18 mouse cellular contexts compared by ENCODE assay signal in genomic region chr9:110738054-110738453, GRCm38 (mm10). TPM values are rescaled to one million over a fixed set of nuclear protein-coding genes. Genes with fewer than 3 reads are reported as not detected.
DNase-seq lines count a peak whose midpoint lies in the region; ATAC-seq and TF ChIP-seq lines count a peak whose summit lies in the region.
"Had no signal": no experiment of that assay in that cellular context is flagged by ENCODE, and none has a peak within 500 bp of the region (broad histone marks: within the 10 kb centered on the region; RNA-seq: fewer than 3 reads in every experiment).

No protein-coding gene starts in this region.

- ATAC-seq in kidney, embryonic 16.5 days (ENCODE audit: low FRiP score, low TSS enrichment), result no peak
- ATAC-seq in lung, embryonic 14.5 days (ENCODE audit: insufficient read depth), result no peak
- ATAC-seq in limb, embryonic 14.5 days (ENCODE audit: low FRiP score, low read depth), result no peak
- ATAC-seq: forebrain, embryonic 15.5 days had no signal

- no peak for TF ChIP-seq POLR2A in kidney, adult 2 months (IDR thresholded peaks at IDR 0.05; ENCODE audit: low read depth, low read length)
- no peak for TF ChIP-seq POLR2A in limb, embryonic 14.5 days (IDR thresholded peaks at IDR 0.05; ENCODE audit: borderline replicate concordance, extremely low read depth, insufficient read depth, insufficient read length)

- H3K27me3 ChIP-seq in kidney, adult 2 months (replicated peaks; ENCODE audit: control insufficient read depth, insufficient read depth, low read length), result no peaks in the 10 kb centered on the region
- H3K27me3 ChIP-seq in kidney, embryonic 16.5 days (ENCODE audit: insufficient read depth, low read length), result peaks cover 6% of the 10 kb centered on the region
- H3K27me3 ChIP-seq in lung, embryonic 14.5 days (ENCODE audit: insufficient read depth, low read length), result peaks cover 18% of the 10 kb centered on the region; the same call in 1 of the 2 replicates
- no peaks in the 10 kb centered on the region for H3K27me3 ChIP-seq in limb, embryonic 14.5 days (ENCODE audit: control insufficient read depth, insufficient read depth, low read length)

- H3K9me3 ChIP-seq in kidney, embryonic 16.5 days (ENCODE audit: low read length), result no peaks in the 10 kb centered on the region
- no peaks in the 10 kb centered on the region for H3K9me3 ChIP-seq in lung, embryonic 14.5 days (ENCODE audit: low read depth, low read length)
- no peaks in the 10 kb centered on the region for H3K9me3 ChIP-seq in limb, embryonic 14.5 days (ENCODE audit: control insufficient read depth, low read length)
- H3K9me3 ChIP-seq: forebrain, embryonic 15.5 days; heart, embryonic 10.5 days; hindbrain, embryonic 10.5 days; midbrain, embryonic 12.5 days had no signal

- H3K9ac ChIP-seq in kidney, embryonic 16.5 days (replicated peaks; ENCODE audit: low read length), result no peak overlapping the region
- no peak overlapping the region for H3K9ac ChIP-seq in lung, embryonic 14.5 days
- H3K9ac ChIP-seq in limb, embryonic 14.5 days (ENCODE audit: low read depth, low read length, severe bottlenecking), result no peak overlapping the region
- H3K9ac ChIP-seq: forebrain, embryonic 15.5 days; midbrain, embryonic 12.5 days had no signal

- DNase-seq in kidney, adult 2 months, result no peak
- no peak for DNase-seq in lung, embryonic 14.5 days
- DNase-seq in lung, postnatal 14 days, result no peak
- DNase-seq in R1 (ENCODE audit: low read depth, low spot score), result peak; percentile 76
- DNase-seq in limb, embryonic 14.5 days (ENCODE audit: low spot score), result no peak
- DNase-seq in neural tube, embryonic 10.5 days (ENCODE audit: extremely low spot score, low spot score), result no peak
- DNase-seq: adrenal gland, postnatal 36 days; gastrocnemius, postnatal 10 days; lung, postnatal 36 days; thymus, postnatal 25 days had no signal

- peak; percentile 37; the same call in 1 of the 2 replicates for TF ChIP-seq CTCF in kidney, adult 2 months (conservative IDR thresholded peaks at IDR 0.05; ENCODE audit: insufficient read depth, insufficient read length, low read depth, low read length)
- peak; percentile 54 for TF ChIP-seq CTCF in lung, embryonic 14.5 days (IDR thresholded peaks at IDR 0.05; ENCODE audit: low read depth)

- no peak overlapping the region for H3K27ac ChIP-seq in kidney, adult 2 months (ENCODE audit: insufficient read depth, low read depth, low read length)
- no peak overlapping the region for H3K27ac ChIP-seq in kidney, embryonic 16.5 days (ENCODE audit: low read length)
- no peak overlapping the region for H3K27ac ChIP-seq in lung, embryonic 14.5 days (ENCODE audit: low read depth)
- H3K27ac ChIP-seq in limb, embryonic 14.5 days (replicated peaks; ENCODE audit: low read depth, low read length), result no peak overlapping the region
- H3K27ac ChIP-seq: forebrain, embryonic 15.5 days; heart, embryonic 10.5 days; hindbrain, embryonic 10.5 days; midbrain, embryonic 12.5 days had no signal

- H3K4me2 ChIP-seq in kidney, embryonic 16.5 days (replicated peaks; ENCODE audit: low read depth, low read length), result no peak overlapping the region
- H3K4me2 ChIP-seq in lung, embryonic 14.5 days, result no peak overlapping the region
- H3K4me2 ChIP-seq in limb, embryonic 14.5 days (replicated peaks; ENCODE audit: low read depth, low read length, severe bottlenecking), result 0 out of 2 replicates have a peak overlapping the region, but pooled peaks have one; percentile 5
- H3K4me2 ChIP-seq: forebrain, embryonic 15.5 days; midbrain, embryonic 12.5 days had no signal

- no peaks in the 10 kb centered on the region; the same call in none of the 2 replicates for H3K36me3 ChIP-seq in kidney, adult 2 months (ENCODE audit: control insufficient read depth, insufficient read depth, low read length)
- H3K36me3 ChIP-seq in kidney, embryonic 16.5 days (ENCODE audit: insufficient read depth, low read length), result peaks cover 6% of the 10 kb centered on the region; the same call in 1 of the 2 replicates
- H3K36me3 ChIP-seq in lung, embryonic 14.5 days (ENCODE audit: insufficient read depth), result peaks cover 31% of the 10 kb centered on the region; the same call in 1 of the 2 replicates
- H3K36me3 ChIP-seq in limb, embryonic 14.5 days (ENCODE audit: control insufficient read depth, insufficient read depth, low read length), result peaks cover 17% of the 10 kb centered on the region
- H3K36me3 ChIP-seq: forebrain, embryonic 15.5 days; hindbrain, embryonic 10.5 days; midbrain, embryonic 12.5 days had no signal

- 29% methylated on average over 1 of the region's 1 CpGs for WGBS in kidney, adult 2 months
- 27% methylated on average over 1 of the region's 1 CpGs for WGBS in kidney, embryonic 16.5 days
- WGBS in lung, embryonic 14.5 days, result 21% methylated on average over 1 of the region's 1 CpGs
- WGBS in limb, embryonic 14.5 days, result 14% methylated on average over 1 of the region's 1 CpGs

- no peak overlapping the region for H3K4me3 ChIP-seq in kidney, adult 2 months (ENCODE audit: insufficient read depth, low read depth, low read length)
- no peak overlapping the region for H3K4me3 ChIP-seq in kidney, embryonic 16.5 days (ENCODE audit: low read length)
- no peak overlapping the region for H3K4me3 ChIP-seq in lung, embryonic 14.5 days (ENCODE audit: low read depth, low read length)
- H3K4me3 ChIP-seq in limb, embryonic 14.5 days (replicated peaks; ENCODE audit: low read length), result no peak overlapping the region
- H3K4me3 ChIP-seq: forebrain, embryonic 15.5 days; heart, embryonic 10.5 days; hindbrain, embryonic 10.5 days; midbrain, embryonic 12.5 days had no signal

- peaks cover 28% of the 10 kb centered on the region; the same call in 1 of the 2 replicates for H3K4me1 ChIP-seq in kidney, adult 2 months (ENCODE audit: control insufficient read depth, insufficient read depth, low read length)
- peaks cover 63% of the 10 kb centered on the region for H3K4me1 ChIP-seq in kidney, embryonic 16.5 days (ENCODE audit: insufficient read depth, low read length)
- 0 out of 2 replicates have a peak, but pooled peaks cover 5% of the 10 kb centered on the region for H3K4me1 ChIP-seq in lung, embryonic 14.5 days (ENCODE audit: insufficient read depth)
- peaks cover 50% of the 10 kb centered on the region for H3K4me1 ChIP-seq in limb, embryonic 14.5 days (ENCODE audit: control insufficient read depth, insufficient read depth, low read length)

RNA-seq across cellular contexts. Expression of gene Myl3, which starts 3.6 kb away (rescaled TPM):
- polyA plus RNA-seq in kidney, adult 2 months (2012; rRNA removed), result 1.6 and 11.5 TPM in 2 replicates
- 1.5 and 3.6 TPM in 2 replicates for polyA plus RNA-seq in kidney, embryonic 16.5 days (2015; fragmentation: Nextera tagmentation; extraction: Ambion mirVana)
- polyA plus RNA-seq in lung, embryonic 14.5 days (2014; fragmentation: Nextera tagmentation; extraction: Ambion mirVana), result 1.9 TPM in 2 replicates
- 18.9 and 26.1 TPM in 2 replicates for polyA plus RNA-seq in limb, embryonic 14.5 days (2012; rRNA removed)
- 16.4 and 28.1 TPM in 2 replicates for polyA plus RNA-seq in limb, embryonic 14.5 days (2014; fragmentation: Nextera tagmentation; extraction: Ambion mirVana)
- polyA plus RNA-seq: hindbrain, embryonic 10.5 days had no signal

RNA-seq across cellular contexts. Expression of gene Pth1r, which starts 8.9 kb away (rescaled TPM):
- polyA plus RNA-seq in kidney, adult 2 months (2012; rRNA removed), result 740 and 847 TPM in 2 replicates
- polyA plus RNA-seq in kidney, embryonic 16.5 days (2015; fragmentation: Nextera tagmentation; extraction: Ambion mirVana), result 98.8 and 108 TPM in 2 replicates
- polyA plus RNA-seq in lung, embryonic 14.5 days (2014; fragmentation: Nextera tagmentation; extraction: Ambion mirVana), result 88.6 and 97.8 TPM in 2 replicates
- polyA plus RNA-seq in limb, embryonic 14.5 days (2012; rRNA removed), result 149 and 203 TPM in 2 replicates
- polyA plus RNA-seq in limb, embryonic 14.5 days (2014; fragmentation: Nextera tagmentation; extraction: Ambion mirVana), result 96.9 and 99.1 TPM in 2 replicates

RNA-seq across cellular contexts. Expression of gene Prss42, which starts 59.9 kb away (rescaled TPM):
- not detected in 2 replicates for polyA plus RNA-seq in kidney, adult 2 months (2012; rRNA removed)
- not detected in 2 replicates for polyA plus RNA-seq in kidney, embryonic 16.5 days (2015; fragmentation: Nextera tagmentation; extraction: Ambion mirVana)
- polyA plus RNA-seq in lung, embryonic 14.5 days (2014; fragmentation: Nextera tagmentation; extraction: Ambion mirVana), result not detected in 2 replicates
- polyA plus RNA-seq in limb, embryonic 14.5 days (2012; rRNA removed), result 0.04 TPM in 1 of 2 replicates, not detected in the other
- polyA plus RNA-seq in limb, embryonic 14.5 days (2014; fragmentation: Nextera tagmentation; extraction: Ambion mirVana), result not detected in 2 replicates
- polyA plus RNA-seq: forebrain, embryonic 15.5 days; heart, embryonic 10.5 days; hindbrain, embryonic 10.5 days; kidney, embryonic 14.5 days; limb, embryonic 11.5 days; midbrain, embryonic 12.5 days; neural tube, embryonic 11.5 days had no signal
